Mouse (Mus musculus): ENCODE results near the gene Mmp8. TPM values are rescaled to one million over a fixed set of nuclear protein-coding genes. Genes with fewer than 3 reads are reported as not detected.

The Mmp8 gene
- polyA plus RNA-seq, 1 experiment from 2014 or later: 0.26 TPM

DNA sequence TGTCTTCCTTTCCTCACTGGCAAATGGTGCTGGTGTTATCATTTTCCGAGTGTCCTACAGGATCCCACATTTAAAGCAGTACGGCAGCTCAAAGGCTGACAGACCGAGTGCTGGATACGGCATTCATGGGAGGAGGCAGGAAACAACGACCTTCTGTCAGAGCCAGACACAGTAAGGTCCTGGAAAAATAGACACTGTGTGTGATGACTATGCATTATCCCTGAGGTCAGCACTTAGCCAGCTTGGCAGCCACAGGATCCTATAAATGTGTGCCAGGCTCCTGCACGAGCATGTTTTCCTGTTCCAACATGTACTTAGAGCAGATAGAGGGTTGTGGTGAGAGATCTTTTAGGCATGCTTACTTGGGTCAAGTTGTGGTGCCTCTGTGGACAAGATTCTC, 45.7 kb downstream of the Mmp8 start:
- Histone ChIP-seq H3K36me3 (no peaks in the 10 kb centered on the region), H3K4me3 (no peak overlapping the region), H3K27me3 (no peaks in the 10 kb centered on the region), H3K9ac (no peak overlapping the region), H3K4me2 (no peak overlapping the region), H3K9me3 (no peaks in the 10 kb centered on the region), H3K4me1 (replicated peaks) (no peaks in the 10 kb centered on the region), H3K27ac (replicated peaks) (no peak overlapping the region)
- ATAC-seq (ENCODE audit: low FRiP score, low read depth): no peak
- WGBS: 69% methylated on average over 6 of the region's 6 CpGs

DNA sequence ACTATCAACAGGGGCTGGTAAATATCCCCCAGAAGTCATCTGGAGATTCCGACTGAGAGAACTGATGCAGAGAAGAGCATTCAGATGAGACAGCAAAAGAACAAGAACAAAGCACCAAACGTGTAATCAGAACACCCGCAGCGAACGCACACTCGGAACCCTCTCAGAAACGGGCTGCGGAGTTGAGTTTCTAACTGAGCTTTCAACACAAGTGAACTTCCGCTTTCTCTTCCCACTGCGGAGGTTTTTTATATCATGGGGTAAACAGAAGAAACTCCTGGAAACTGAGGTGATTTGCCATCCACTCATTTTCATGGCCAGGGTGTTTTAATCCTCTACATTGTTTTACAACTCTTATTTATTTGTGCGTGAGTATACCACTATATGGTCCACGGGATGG, 47.4 kb downstream of the Mmp8 start:
- H3K9me3 ChIP-seq: no peaks in the 10 kb centered on the region
- no peaks in the 10 kb centered on the region for H3K36me3 ChIP-seq
- ATAC-seq (ENCODE audit: low FRiP score, low read depth): no peak
- WGBS: 90% methylated on average over 12 of the region's 12 CpGs
- no peak overlapping the region for H3K4me3 ChIP-seq
- no peaks in the 10 kb centered on the region for H3K4me1 ChIP-seq (replicated peaks)
- no peak overlapping the region for H3K4me2 ChIP-seq
- H3K27ac ChIP-seq (replicated peaks): no peak overlapping the region
- H3K27me3 ChIP-seq: no peaks in the 10 kb centered on the region
- no peak overlapping the region for H3K9ac ChIP-seq

Other genes with a start within 250 kb of the Mmp8 start
- not detected in 2 replicates for gene Mmp12, start 214.1 kb upstream of the Mmp8 start, polyA plus RNA-seq (2015; fragmentation: Nextera tagmentation; extraction: Ambion mirVana)
- gene Mmp1b, start 170.4 kb upstream of the Mmp8 start, polyA plus RNA-seq (2015; fragmentation: Nextera tagmentation; extraction: Ambion mirVana): not detected in 2 replicates
- not detected in 2 replicates for gene Mmp3, start 112.6 kb upstream of the Mmp8 start, polyA plus RNA-seq (2015; fragmentation: Nextera tagmentation; extraction: Ambion mirVana)
- not detected in 2 replicates for gene Mmp10, start 56.1 kb upstream of the Mmp8 start, polyA plus RNA-seq (2015; fragmentation: Nextera tagmentation; extraction: Ambion mirVana)
- not detected in 2 replicates for gene Mmp27, start 12.9 kb downstream of the Mmp8 start, polyA plus RNA-seq (2015; fragmentation: Nextera tagmentation; extraction: Ambion mirVana)
- not detected in 2 replicates for gene Mmp20, start 69.8 kb downstream of the Mmp8 start, polyA plus RNA-seq (2015; fragmentation: Nextera tagmentation; extraction: Ambion mirVana)
- not detected in 2 replicates for gene Mmp7, start 133.6 kb downstream of the Mmp8 start, polyA plus RNA-seq (2015; fragmentation: Nextera tagmentation; extraction: Ambion mirVana)
- 22.7 and 23.7 TPM in 2 replicates for gene Tmem123, start 205.6 kb downstream of the Mmp8 start, polyA plus RNA-seq (2015; fragmentation: Nextera tagmentation; extraction: Ambion mirVana)

Measured in hindbrain, embryonic 15.5 days (tissue).